Mouse (Mus musculus) liver, embryonic 12.5 days (tissue): ENCODE data around the gene Cacna1b. TPM values are rescaled to one million over a fixed set of nuclear protein-coding genes. Genes with fewer than 3 reads are reported as not detected.

Experiments used
- ATAC-seq: fragments of 200-750 bp; cut with Nextera tagmentation; 2 replicates; pipeline ENCODE4 v1.8.0; 2017; ENCODE audit warnings: moderate number of reproducible peaks, mild to moderate bottlenecking, moderate library complexity
- H3K27ac ChIP-seq: fragments of 300-500 bp; sonication (generic); 2 replicates; pipeline ENCODE4 v1.5.1; 2016; ENCODE audit warnings: mild to moderate bottlenecking
- H3K27me3 ChIP-seq: fragments of 300-500 bp; sonication (generic); replicated peaks from 2 replicates; pipeline ENCODE4 v1.6.1; 2016; ENCODE audit warnings: mild to moderate bottlenecking, moderate library complexity
- H3K36me3 ChIP-seq: fragments of 300-500 bp; sonication (generic); 2 replicates; pipeline ENCODE4 v1.6.1; 2016; ENCODE audit warnings: mild to moderate bottlenecking, moderate library complexity
- H3K4me1 ChIP-seq: fragments of 300-500 bp; sonication (generic); 2 replicates; pipeline ENCODE4 v1.6.1; 2016
- H3K4me2 ChIP-seq: fragments of 300-500 bp; sonication (generic); 2 replicates; pipeline ENCODE4 v1.6.1; 2016; ENCODE audit warnings: mild to moderate bottlenecking, moderate library complexity
- H3K4me3 ChIP-seq: fragments of 300-500 bp; sonication (generic); 2 replicates; pipeline ENCODE4 v1.5.1; 2016; ENCODE audit warnings: mild to moderate bottlenecking, moderate library complexity
- H3K9ac ChIP-seq: fragments of 300-500 bp; sonication (generic); 2 replicates; pipeline ENCODE4 v1.6.1; 2016; ENCODE audit warnings: mild to moderate bottlenecking, moderate library complexity
- H3K9me3 ChIP-seq: fragments of 300-500 bp; sonication (generic); replicated peaks from 2 replicates; pipeline ENCODE4 v1.6.1; 2016; ENCODE audit warnings: mild to moderate bottlenecking, moderate library complexity
- WGBS: fragments of 180-500 bp; shearing (Covaris S2); methylation state at CpG from one replicate; pipeline ENCODE4 v1.1.7; 2016; ENCODE audit not compliant: insufficient replicate concordance; 5-methylcytosine and 5-hydroxymethylcytosine counted together
- polyA plus RNA-seq: library from polyadenylated mRNA; unstranded; fragments of >200 nt; fragmentation: Nextera tagmentation; extraction: Ambion mirVana; gene quantifications from 2 replicates; pipeline ENCODE4 v1.2.1, GENCODE M21; 2016

Cacna1b gene
- polyA plus RNA-seq, 1 experiment from 2014 or later, result 0.02 TPM

GRCm38 (mm10) chr2:24568555-24568954 lies 194.4 kb downstream of the Cacna1b start:
- no peaks in the 10 kb centered on the region for H3K9me3 ChIP-seq
- WGBS, result 18% methylated on average over 3 of the region's 3 CpGs
- no peak overlapping the region for H3K4me3 ChIP-seq
- no peak for ATAC-seq
- H3K9ac ChIP-seq, result no peak overlapping the region
- peaks cover 2% of the 10 kb centered on the region; the same call in 1 of the 2 replicates for H3K27me3 ChIP-seq
- H3K27ac ChIP-seq, result no peak overlapping the region
- H3K4me2 ChIP-seq, result no peak overlapping the region
- H3K36me3 ChIP-seq, result no peaks in the 10 kb centered on the region
- H3K4me1 ChIP-seq, result no peaks in the 10 kb centered on the region

GRCm38 (mm10) chr2:24562547-24563290 lies 200.2 kb downstream of the Cacna1b start:
- no peaks in the 10 kb centered on the region for H3K9me3 ChIP-seq
- no peaks in the 10 kb centered on the region for H3K4me1 ChIP-seq
- no peaks in the 10 kb centered on the region for H3K27me3 ChIP-seq
- H3K27ac ChIP-seq, result no peak overlapping the region
- no peak for ATAC-seq
- H3K36me3 ChIP-seq, result no peaks in the 10 kb centered on the region
- H3K9ac ChIP-seq, result no peak overlapping the region
- no peak overlapping the region for H3K4me3 ChIP-seq
- no peak overlapping the region for H3K4me2 ChIP-seq
- 51% methylated on average over 7 of the region's 7 CpGs for WGBS

- Histone ChIP-seq H3K36me3 (no peaks in the 10 kb centered on the region), H3K4me2 (no peak overlapping the region), H3K4me3 (no peak overlapping the region), H3K9ac (no peak overlapping the region), H3K4me1 (no peaks in the 10 kb centered on the region), H3K27me3 (no peaks in the 10 kb centered on the region), H3K9me3 (no peaks in the 10 kb centered on the region), H3K27ac (no peak overlapping the region)
- ATAC-seq, result no peak
- WGBS, result 62% methylated on average over 6 of the region's 6 CpGs
Measured at GRCm38 (mm10) chr2:24561946-24562345, 201.0 kb downstream of the Cacna1b start.

GRCm38 (mm10) chr2:24560201-24560600 lies 202.8 kb downstream of the Cacna1b start:
- WGBS, result 55% methylated on average over 5 of the region's 5 CpGs
- H3K27ac ChIP-seq, result no peak overlapping the region
- H3K4me1 ChIP-seq, result no peaks in the 10 kb centered on the region
- H3K9ac ChIP-seq, result no peak overlapping the region
- no peak for ATAC-seq
- H3K27me3 ChIP-seq, result no peaks in the 10 kb centered on the region
- H3K4me3 ChIP-seq, result no peak overlapping the region
- H3K4me2 ChIP-seq, result no peak overlapping the region
- no peaks in the 10 kb centered on the region for H3K9me3 ChIP-seq
- H3K36me3 ChIP-seq, result no peaks in the 10 kb centered on the region

GRCm38 (mm10) chr2:24556347-24556746 lies 206.6 kb downstream of the Cacna1b start:
- H3K4me3 ChIP-seq, result no peak overlapping the region
- H3K9ac ChIP-seq, result no peak overlapping the region
- no peaks in the 10 kb centered on the region for H3K27me3 ChIP-seq
- no peaks in the 10 kb centered on the region for H3K9me3 ChIP-seq
- no peak overlapping the region for H3K27ac ChIP-seq
- no peaks in the 10 kb centered on the region for H3K36me3 ChIP-seq
- ATAC-seq, result no peak
- H3K4me1 ChIP-seq, result no peaks in the 10 kb centered on the region
- no peak overlapping the region for H3K4me2 ChIP-seq
- 67% methylated on average over 6 of the region's 6 CpGs for WGBS

- Histone ChIP-seq H3K36me3 (no peaks in the 10 kb centered on the region), H3K27ac (no peak overlapping the region), H3K4me3 (no peak overlapping the region), H3K4me1 (no peaks in the 10 kb centered on the region), H3K27me3 (no peaks in the 10 kb centered on the region), H3K9ac (no peak overlapping the region), H3K4me2 (no peak overlapping the region), H3K9me3 (no peaks in the 10 kb centered on the region)
- no peak for ATAC-seq
- WGBS, result 36% methylated on average over 7 of the region's 7 CpGs
Measured at GRCm38 (mm10) chr2:24553962-24554361, 209.0 kb downstream of the Cacna1b start.

Other genes starting within 250 kb of the Cacna1b start
- gene Ehmt1, start 156.5 kb upstream of the Cacna1b start, polyA plus RNA-seq, result 30.7 and 31.7 TPM in 2 replicates
- 20.2 and 21.8 TPM in 2 replicates for gene Arrdc1, start 172.1 kb upstream of the Cacna1b start, polyA plus RNA-seq
- gene Zmynd19, start 186.6 kb upstream of the Cacna1b start, polyA plus RNA-seq, result 19.8 and 24.0 TPM in 2 replicates
- gene Dph7, start 199.2 kb upstream of the Cacna1b start, polyA plus RNA-seq, result 14.5 and 16.6 TPM in 2 replicates
- gene Mrpl41, start 211.9 kb upstream of the Cacna1b start, polyA plus RNA-seq, result 109 and 113 TPM in 2 replicates
- gene Pnpla7, start 212.9 kb upstream of the Cacna1b start, polyA plus RNA-seq, result 16.5 and 17.0 TPM in 2 replicates